Comparison of ENCODE assay signal across 28 mouse cellular contexts in the genomic region with DNA sequence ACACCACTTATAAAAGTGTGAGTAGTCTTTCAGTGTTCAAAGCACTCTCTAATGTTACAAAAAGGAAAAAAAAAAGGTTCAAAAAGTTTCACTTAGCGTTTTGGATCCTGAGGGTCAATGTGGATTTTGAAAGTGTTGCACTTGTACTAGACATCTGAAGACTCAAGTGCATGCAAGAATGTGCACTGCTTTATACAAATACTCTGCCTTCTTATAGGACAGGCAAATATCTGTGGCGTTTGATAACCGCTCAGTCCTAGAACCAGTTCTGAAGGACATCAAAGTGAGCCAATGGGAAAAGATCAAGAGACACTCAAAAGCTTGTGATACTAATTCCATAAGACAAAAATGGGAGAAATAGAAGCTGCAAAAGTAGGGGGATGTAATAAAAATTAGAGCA. TPM values are rescaled to one million over a fixed set of nuclear protein-coding genes. Genes with fewer than 3 reads are reported as not detected.
"Had no signal": no experiment of that assay in that cellular context is flagged by ENCODE, and none has a peak within 500 bp of the region (broad histone marks: within the 10 kb centered on the region; RNA-seq: fewer than 3 reads in every experiment).

No protein-coding gene starts in this region.

- H3K27me3 ChIP-seq: embryonic facial prominence, embryonic 12.5 days; embryonic facial prominence, embryonic 13.5 days; embryonic facial prominence, embryonic 15.5 days; forebrain, embryonic 12.5 days; forebrain, embryonic 13.5 days; forebrain, embryonic 15.5 days had no signal

- H3K9me3 ChIP-seq: embryonic facial prominence, embryonic 10.5 days; embryonic facial prominence, embryonic 12.5 days; embryonic facial prominence, embryonic 13.5 days; embryonic facial prominence, embryonic 15.5 days; forebrain, embryonic 10.5 days; forebrain, embryonic 12.5 days; forebrain, embryonic 13.5 days; forebrain, embryonic 15.5 days had no signal

- H3K27ac ChIP-seq: embryonic facial prominence, embryonic 10.5 days; embryonic facial prominence, embryonic 12.5 days; embryonic facial prominence, embryonic 13.5 days; embryonic facial prominence, embryonic 15.5 days; forebrain, embryonic 10.5 days; forebrain, embryonic 12.5 days; forebrain, embryonic 13.5 days; forebrain, embryonic 15.5 days; gastrocnemius, adult 2 months had no signal

- H3K36me3 ChIP-seq: embryonic facial prominence, embryonic 10.5 days; embryonic facial prominence, embryonic 12.5 days; embryonic facial prominence, embryonic 13.5 days; embryonic facial prominence, embryonic 15.5 days had no signal

- H3K4me1 ChIP-seq: embryonic facial prominence, embryonic 10.5 days; embryonic facial prominence, embryonic 12.5 days; embryonic facial prominence, embryonic 13.5 days; embryonic facial prominence, embryonic 15.5 days; forebrain, embryonic 10.5 days; forebrain, embryonic 12.5 days; forebrain, embryonic 15.5 days had no signal

- H3K4me3 ChIP-seq: embryonic facial prominence, embryonic 10.5 days; embryonic facial prominence, embryonic 12.5 days; embryonic facial prominence, embryonic 13.5 days; embryonic facial prominence, embryonic 15.5 days; erythroblast, embryonic 14.5 days; forebrain, embryonic 10.5 days; forebrain, embryonic 12.5 days; forebrain, embryonic 13.5 days; forebrain, embryonic 15.5 days; gastrocnemius, adult 2 months had no signal

- H3K9ac ChIP-seq: embryonic facial prominence, embryonic 12.5 days; embryonic facial prominence, embryonic 13.5 days; embryonic facial prominence, embryonic 15.5 days; forebrain, embryonic 12.5 days; forebrain, embryonic 13.5 days; forebrain, embryonic 15.5 days; forebrain, postnatal 0 days had no signal

- ATAC-seq: forebrain, embryonic 13.5 days; forebrain, embryonic 14.5 days; forebrain, embryonic 15.5 days; forebrain, embryonic 16.5 days; forebrain, postnatal 0 days had no signal

- H3K4me2 ChIP-seq: embryonic facial prominence, embryonic 12.5 days; embryonic facial prominence, embryonic 13.5 days; embryonic facial prominence, embryonic 15.5 days; forebrain, embryonic 12.5 days; forebrain, embryonic 13.5 days; forebrain, embryonic 15.5 days had no signal

- DNase-seq: cerebellum, adult 2 months; cerebellum, adult 8-10 months; cerebellum, adult 9-10 months; cerebellum, adult 9-11 months; cerebellum, postnatal 10 days; cerebellum, postnatal 14 days; cerebellum, postnatal 25 days; cerebellum, postnatal 36 days; embryo, embryonic 11 days; forebrain, postnatal 0 days; gastrocnemius, adult 2 months; gastrocnemius, postnatal 10 days; gastrocnemius, postnatal 14 days; gastrocnemius, postnatal 25 days; gastrocnemius, postnatal 36 days; heart, adult 11 months; heart, adult 18-20 months had no signal

RNA-seq across cellular contexts. Expression of gene Lrrn1, which starts 45.0 kb away (rescaled TPM):
- polyA plus RNA-seq: erythroblast, embryonic 14.5 days had no signal
